Mouse (Mus musculus): Measurements from ENCODE around the gene Ptcd2.

DNA sequence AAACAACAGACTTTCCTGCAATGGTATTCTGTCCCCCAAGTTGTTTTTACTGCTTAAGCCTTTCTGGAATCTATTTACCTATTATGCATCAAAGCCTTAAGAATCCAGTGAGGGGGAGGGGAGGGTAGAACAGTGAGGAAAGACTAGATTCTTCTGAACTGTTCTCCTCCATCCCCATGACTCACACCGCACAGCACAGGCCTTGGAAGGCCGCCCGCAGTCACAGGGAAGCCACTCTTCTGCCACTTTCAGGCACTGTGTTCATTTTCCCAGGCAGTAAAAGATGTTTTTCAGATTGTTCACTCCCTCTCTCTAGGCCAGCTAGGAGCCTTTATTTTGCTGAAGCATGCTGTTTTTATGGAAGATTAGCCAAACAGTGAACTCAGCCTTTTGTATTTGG is 46.9 kb upstream of the Ptcd2 start:
- TF ChIP-seq GATA1 (IDR thresholded peaks at IDR 0.05; ENCODE audit: borderline replicate concordance, low read length): no peak
- no peak for TF ChIP-seq FLI1 (IDR thresholded peaks at IDR 0.05; ENCODE audit: low read length)
